Mouse (Mus musculus): ENCODE results near the gene Plxnb3. TPM values are rescaled to one million over a fixed set of nuclear protein-coding genes. Genes with fewer than 3 reads are reported as not detected.

The Plxnb3 gene
- polyA plus RNA-seq, 1 experiment = 0.02 TPM

- no peaks in the 10 kb centered on the region for H3K79me2 ChIP-seq (ENCODE audit: control insufficient read depth, insufficient read depth)
- TF ChIP-seq FOSL1 (IDR thresholded peaks at IDR 0.05; ENCODE audit: insufficient read depth, low read length, poor library complexity, severe bottlenecking) (no peak), CEBPB (IDR thresholded peaks at IDR 0.05; ENCODE audit: low read depth) (no peak), MYOD1 (IDR thresholded peaks at IDR 0.05; ENCODE audit: control insufficient read depth, insufficient read length, low read depth) (no peak), MYOG (IDR thresholded peaks at IDR 0.05; ENCODE audit: control insufficient read depth, extremely low read depth, insufficient read length) (no peak), MAX (IDR thresholded peaks at IDR 0.05) (no peak), CTCF (IDR thresholded peaks at IDR 0.05; ENCODE audit: control insufficient read depth, insufficient read depth, insufficient read length) (no peak), USF1 (IDR thresholded peaks at IDR 0.05; ENCODE audit: low read depth) (no peak)
- no peak within 1 kb of the TSS for H3K4me3 ChIP-seq (ENCODE audit: insufficient read depth, poor library complexity, severe bottlenecking)
- no peak within 1 kb of the TSS for H3ac ChIP-seq (ENCODE audit: control insufficient read depth, insufficient read length, low read depth)
- peaks cover 8% of the 10 kb centered on the region for H3K36me3 ChIP-seq (ENCODE audit: control insufficient read depth, insufficient read depth)
- no peaks in the 10 kb centered on the region for H3K27me3 ChIP-seq (ENCODE audit: control insufficient read depth, insufficient read depth, insufficient read length)
- H3K79me3 ChIP-seq (ENCODE audit: low read depth) = no peaks in the 10 kb centered on the region
Measured at GRCm38 (mm10) chrX:73774168-73774760, 17.4 kb downstream of the Plxnb3 start, which contains the start of gene Srpk3. TSS of gene Srpk3 (plus strand) at chrX:73774405.

GRCm38 (mm10) chrX:73774802-73775483, 18.1 kb downstream of the Plxnb3 start:
- H3K79me3 ChIP-seq (ENCODE audit: low read depth) = no peaks in the 10 kb centered on the region
- H3K4me3 ChIP-seq (ENCODE audit: insufficient read depth, poor library complexity, severe bottlenecking) = no peak overlapping the region
- H3K27me3 ChIP-seq (ENCODE audit: control insufficient read depth, insufficient read depth, insufficient read length) = no peaks in the 10 kb centered on the region
- no peak overlapping the region for H3ac ChIP-seq (ENCODE audit: control insufficient read depth, insufficient read length, low read depth)
- H3K36me3 ChIP-seq (ENCODE audit: control insufficient read depth, insufficient read depth) = peaks cover 13% of the 10 kb centered on the region
- no peak for TF ChIP-seq FOSL1 (IDR thresholded peaks at IDR 0.05; ENCODE audit: insufficient read depth, low read length, poor library complexity, severe bottlenecking)
- TF ChIP-seq CTCF (IDR thresholded peaks at IDR 0.05; ENCODE audit: control insufficient read depth, insufficient read depth, insufficient read length) = no peak
- no peak for TF ChIP-seq CEBPB (IDR thresholded peaks at IDR 0.05; ENCODE audit: low read depth)
- TF ChIP-seq MYOD1 (IDR thresholded peaks at IDR 0.05; ENCODE audit: control insufficient read depth, insufficient read length, low read depth) = no peak
- no peak for TF ChIP-seq MAX (IDR thresholded peaks at IDR 0.05)
- TF ChIP-seq MYOG (IDR thresholded peaks at IDR 0.05; ENCODE audit: control insufficient read depth, extremely low read depth, insufficient read length) = no peak
- TF ChIP-seq USF1 (IDR thresholded peaks at IDR 0.05; ENCODE audit: low read depth) = no peak
- no peaks in the 10 kb centered on the region for H3K79me2 ChIP-seq (ENCODE audit: control insufficient read depth, insufficient read depth)

- no peak for TF ChIP-seq MYOG (IDR thresholded peaks at IDR 0.05; ENCODE audit: control insufficient read depth, extremely low read depth, insufficient read length)
- TF ChIP-seq USF1 (IDR thresholded peaks at IDR 0.05; ENCODE audit: low read depth) = no peak
- no peak for TF ChIP-seq MYOD1 (IDR thresholded peaks at IDR 0.05; ENCODE audit: control insufficient read depth, insufficient read length, low read depth)
- no peak for TF ChIP-seq CTCF (IDR thresholded peaks at IDR 0.05; ENCODE audit: control insufficient read depth, insufficient read depth, insufficient read length)
- no peak for TF ChIP-seq MAX (IDR thresholded peaks at IDR 0.05)
- TF ChIP-seq CEBPB (IDR thresholded peaks at IDR 0.05; ENCODE audit: low read depth) = no peak
- no peak for TF ChIP-seq FOSL1 (IDR thresholded peaks at IDR 0.05; ENCODE audit: insufficient read depth, low read length, poor library complexity, severe bottlenecking)
- peaks cover 34% of the 10 kb centered on the region for H3K79me3 ChIP-seq (ENCODE audit: low read depth)
- H3K27me3 ChIP-seq (ENCODE audit: control insufficient read depth, insufficient read depth, insufficient read length) = no peaks in the 10 kb centered on the region
- peaks cover 47% of the 10 kb centered on the region for H3K79me2 ChIP-seq (ENCODE audit: control insufficient read depth, insufficient read depth)
- peaks cover 25% of the 10 kb centered on the region for H3K36me3 ChIP-seq (ENCODE audit: control insufficient read depth, insufficient read depth)
- no peak overlapping the region for H3ac ChIP-seq (ENCODE audit: control insufficient read depth, insufficient read length, low read depth)
- H3K4me3 ChIP-seq (ENCODE audit: insufficient read depth, poor library complexity, severe bottlenecking) = no peak overlapping the region
Measured at GRCm38 (mm10) chrX:73782227-73782626, 25.3 kb downstream of the Plxnb3 start.

- Histone ChIP-seq H3K36me3 (ENCODE audit: control insufficient read depth, insufficient read depth) (peaks cover 29% of the 10 kb centered on the region), H3K4me3 (ENCODE audit: insufficient read depth, poor library complexity, severe bottlenecking) (peak overlapping the region; percentile 56), H3ac (ENCODE audit: control insufficient read depth, insufficient read length, low read depth) (peak overlapping the region; percentile 81), H3K27me3 (ENCODE audit: control insufficient read depth, insufficient read depth, insufficient read length) (no peaks in the 10 kb centered on the region), H3K79me2 (ENCODE audit: control insufficient read depth, insufficient read depth) (peaks cover 73% of the 10 kb centered on the region), H3K79me3 (ENCODE audit: low read depth) (peaks cover 53% of the 10 kb centered on the region)
- TF ChIP-seq FOSL1 (IDR thresholded peaks at IDR 0.05; ENCODE audit: insufficient read depth, low read length, poor library complexity, severe bottlenecking) (no peak), USF1 (IDR thresholded peaks at IDR 0.05; ENCODE audit: low read depth) (no peak), MYOD1 (IDR thresholded peaks at IDR 0.05; ENCODE audit: control insufficient read depth, insufficient read length, low read depth) (no peak), CEBPB (IDR thresholded peaks at IDR 0.05; ENCODE audit: low read depth) (no peak), MYOG (IDR thresholded peaks at IDR 0.05; ENCODE audit: control insufficient read depth, extremely low read depth, insufficient read length) (no peak), MAX (IDR thresholded peaks at IDR 0.05) (no peak), CTCF (IDR thresholded peaks at IDR 0.05; ENCODE audit: control insufficient read depth, insufficient read depth, insufficient read length) (no peak)
Measured at GRCm38 (mm10) chrX:73785666-73786065, 28.8 kb downstream of the Plxnb3 start.

- peaks cover 53% of the 10 kb centered on the region for H3K79me3 ChIP-seq (ENCODE audit: low read depth)
- TF ChIP-seq MYOD1 (IDR thresholded peaks at IDR 0.05; ENCODE audit: control insufficient read depth, insufficient read length, low read depth) (no peak), CTCF (IDR thresholded peaks at IDR 0.05; ENCODE audit: control insufficient read depth, insufficient read depth, insufficient read length) (peak; percentile 14), USF1 (IDR thresholded peaks at IDR 0.05; ENCODE audit: low read depth) (peak; percentile 31), MYOG (IDR thresholded peaks at IDR 0.05; ENCODE audit: control insufficient read depth, extremely low read depth, insufficient read length) (no peak), CEBPB (IDR thresholded peaks at IDR 0.05; ENCODE audit: low read depth) (no peak), MAX (IDR thresholded peaks at IDR 0.05) (peak; percentile 54), FOSL1 (IDR thresholded peaks at IDR 0.05; ENCODE audit: insufficient read depth, low read length, poor library complexity, severe bottlenecking) (no peak)
- peak within 1 kb of the TSS; percentile 86 for H3ac ChIP-seq (ENCODE audit: control insufficient read depth, insufficient read length, low read depth)
- peaks cover 27% of the 10 kb centered on the region for H3K36me3 ChIP-seq (ENCODE audit: control insufficient read depth, insufficient read depth)
- peak within 1 kb of the TSS; percentile 56 for H3K4me3 ChIP-seq (ENCODE audit: insufficient read depth, poor library complexity, severe bottlenecking)
- no peaks in the 10 kb centered on the region for H3K27me3 ChIP-seq (ENCODE audit: control insufficient read depth, insufficient read depth, insufficient read length)
- peaks cover 73% of the 10 kb centered on the region for H3K79me2 ChIP-seq (ENCODE audit: control insufficient read depth, insufficient read depth)
Measured at GRCm38 (mm10) chrX:73786364-73787224, 29.7 kb downstream of the Plxnb3 start, which contains the start of the genes Idh3g and Ssr4. TSS of gene Idh3g (minus strand) at chrX:73786897. TSS of gene Ssr4 (plus strand) at chrX:73787028.
